Mouse (Mus musculus) neural tube, embryonic 13.5 days (tissue): Measurements from ENCODE around the gene Armc9. TPM values are rescaled to one million over a fixed set of nuclear protein-coding genes. Genes with fewer than 3 reads are reported as not detected.
A peak's percentile ranks its signal among the peaks of the same experiment; 100 is the strongest.

Experiments
- ATAC-seq: fragments of 200-750 bp; cut with Nextera tagmentation; 2 replicates; pipeline ENCODE4 v1.8.0; 2017; ENCODE audit warnings: low read depth, mild to moderate bottlenecking, moderate TSS enrichment, moderate library complexity
- H3K27ac ChIP-seq: fragments of 300-500 bp; sonication (generic); replicated peaks from 2 replicates; pipeline ENCODE4 v1.5.1; 2015; ENCODE audit warnings: moderate library complexity, mild to moderate bottlenecking, inconsistent platforms
- H3K27me3 ChIP-seq: fragments of 300-500 bp; sonication (generic); 2 replicates; pipeline ENCODE4 v1.6.1; 2015; ENCODE audit warnings: mild to moderate bottlenecking, inconsistent platforms
- H3K36me3 ChIP-seq: fragments of 300-500 bp; sonication (generic); 2 replicates; pipeline ENCODE4 v1.6.1; 2015; ENCODE audit warnings: mild to moderate bottlenecking, inconsistent platforms
- H3K4me1 ChIP-seq: fragments of 300-500 bp; sonication (generic); replicated peaks from 2 replicates; pipeline ENCODE4 v1.6.1; 2015; ENCODE audit warnings: inconsistent platforms
- H3K4me2 ChIP-seq: fragments of 300-500 bp; sonication (generic); 2 replicates; pipeline ENCODE4 v1.6.1; 2015; ENCODE audit warnings: inconsistent platforms, mild to moderate bottlenecking, moderate library complexity
- H3K4me3 ChIP-seq: fragments of 300-500 bp; sonication (generic); 2 replicates; pipeline ENCODE4 v1.5.1; 2015; ENCODE audit warnings: mild to moderate bottlenecking, inconsistent platforms
- H3K9ac ChIP-seq: fragments of 300-500 bp; sonication (generic); 2 replicates; pipeline ENCODE4 v1.6.1; 2015; ENCODE audit warnings: moderate library complexity, mild to moderate bottlenecking, inconsistent platforms
- H3K9me3 ChIP-seq: fragments of 300-500 bp; sonication (generic); 2 replicates; pipeline ENCODE4 v1.6.1; 2016; ENCODE audit warnings: inconsistent platforms
- WGBS: fragments of 180-500 bp; shearing (Covaris S2); methylation state at CpG from one replicate; pipeline ENCODE4 v1.1.7; 2015; 5-methylcytosine and 5-hydroxymethylcytosine counted together
- polyA plus RNA-seq: library from polyadenylated mRNA; unstranded; fragments of >200 nt; fragmentation: Nextera tagmentation; extraction: Ambion mirVana; gene quantifications from 2 replicates; pipeline ENCODE4 v1.2.1, GENCODE M21; 2015

The Armc9 gene
- polyA plus RNA-seq, result 28.9 and 32.9 TPM in 2 replicates

- WGBS, result 5% methylated on average over 40 of the region's 40 CpGs
- H3K4me1 ChIP-seq, result peaks cover 23% of the 10 kb centered on the region
- H3K9ac ChIP-seq, result peak within 1 kb of the TSS; percentile 90
- ATAC-seq, result peak; percentile 100
- no peaks in the 10 kb centered on the region for H3K9me3 ChIP-seq
- H3K4me3 ChIP-seq, result peak within 1 kb of the TSS; percentile 86
- no peaks in the 10 kb centered on the region for H3K27me3 ChIP-seq
- peaks cover 25% of the 10 kb centered on the region for H3K36me3 ChIP-seq
- H3K4me2 ChIP-seq, result peak within 1 kb of the TSS; percentile 70
- H3K27ac ChIP-seq, result peak within 1 kb of the TSS; percentile 84
Observed at GRCm38 (mm10) chr1:86154133-86154823, at the start of gene Armc9. Gene Armc9 (plus strand): TSS chr1:86154780.

DNA sequence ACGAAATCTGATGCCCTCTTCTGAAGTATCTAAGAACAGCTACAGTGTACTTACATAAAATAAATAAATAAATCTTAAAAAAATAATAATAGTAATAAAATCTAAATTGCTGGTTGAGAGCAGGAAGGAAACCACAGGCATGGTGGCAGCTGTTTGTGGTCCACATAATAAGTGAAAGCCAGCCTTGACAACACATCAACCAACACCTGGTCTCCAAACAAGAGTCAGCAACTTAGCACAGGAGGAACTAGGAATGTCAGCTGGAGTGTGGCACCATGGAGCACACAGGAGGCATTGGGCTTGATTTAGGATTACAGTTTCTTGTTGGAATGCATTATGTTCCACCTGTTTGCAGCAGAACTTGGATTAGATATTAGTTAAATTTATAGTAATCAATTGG lies 49.5 kb upstream of the Armc9 start:
- H3K9me3 ChIP-seq, result no peaks in the 10 kb centered on the region
- no peak for ATAC-seq
- no peak overlapping the region for H3K4me2 ChIP-seq
- H3K27me3 ChIP-seq, result no peaks in the 10 kb centered on the region
- H3K4me1 ChIP-seq, result no peaks in the 10 kb centered on the region
- H3K4me3 ChIP-seq, result no peak overlapping the region
- H3K27ac ChIP-seq, result no peak overlapping the region
- no peak overlapping the region for H3K9ac ChIP-seq
- H3K36me3 ChIP-seq, result peaks cover 12% of the 10 kb centered on the region; the same call in 1 of the 2 replicates
- WGBS, result 96% methylated on average over 1 of the region's 1 CpGs

DNA sequence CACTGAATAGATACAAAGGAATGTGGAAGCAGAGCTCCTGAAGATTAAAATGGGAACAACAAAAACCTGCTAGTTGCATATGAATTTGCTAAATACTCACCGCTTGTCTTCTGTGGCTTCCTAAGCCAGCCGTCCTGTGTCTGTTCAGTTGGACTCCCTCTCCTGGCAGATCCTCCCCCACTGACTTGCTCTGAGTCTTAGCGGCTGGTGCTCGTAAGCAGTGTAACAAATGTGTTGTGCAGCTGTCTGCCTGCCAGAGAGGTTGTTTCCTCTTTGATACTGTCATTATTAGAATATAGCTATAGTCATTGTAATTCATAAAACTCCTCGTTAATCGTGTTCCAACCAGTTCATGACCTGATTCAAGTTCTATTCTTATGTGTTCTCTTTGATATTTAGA lies 42.8 kb upstream of the Armc9 start, which contains the start of gene Htr2b:
TSS of gene Htr2b (minus strand) at position 192 of the 400 bp plus-strand sequence.
- WGBS, result 65% methylated on average over 6 of the region's 6 CpGs
- 0 out of 2 replicates have a peak, but pooled peaks cover 5% of the 10 kb centered on the region for H3K4me1 ChIP-seq
- no peaks in the 10 kb centered on the region for H3K27me3 ChIP-seq
- peaks cover 5% of the 10 kb centered on the region for H3K36me3 ChIP-seq
- H3K9ac ChIP-seq, result no peak within 1 kb of the TSS
- no peak within 1 kb of the TSS for H3K4me3 ChIP-seq
- no peak for ATAC-seq
- no peak within 1 kb of the TSS for H3K4me2 ChIP-seq
- H3K27ac ChIP-seq, result no peak within 1 kb of the TSS
- H3K9me3 ChIP-seq, result no peaks in the 10 kb centered on the region

DNA sequence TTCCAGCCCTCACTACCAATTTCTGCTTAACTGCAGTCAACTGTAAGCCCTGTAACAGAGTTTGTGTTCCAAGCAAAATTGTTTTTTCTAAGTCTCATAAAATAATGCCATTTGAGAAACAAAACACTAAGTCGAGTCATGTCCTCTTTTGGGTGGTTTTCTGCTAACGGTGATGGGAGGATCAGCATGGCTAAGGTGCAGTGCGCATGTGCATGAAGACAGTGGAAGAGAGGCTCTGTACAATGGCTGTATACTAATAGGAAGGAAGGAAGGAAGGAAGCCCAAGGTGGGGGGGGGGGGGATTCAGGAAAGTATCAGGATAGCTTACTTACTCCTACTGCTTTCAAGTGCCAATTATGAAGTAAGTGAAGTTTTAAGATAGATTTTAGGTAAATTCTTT lies 40.4 kb upstream of the Armc9 start:
- H3K9me3 ChIP-seq, result no peaks in the 10 kb centered on the region
- H3K9ac ChIP-seq, result no peak overlapping the region
- 96% methylated on average over 3 of the region's 3 CpGs for WGBS
- no peak overlapping the region for H3K27ac ChIP-seq
- no peaks in the 10 kb centered on the region for H3K27me3 ChIP-seq
- no peak for ATAC-seq
- no peak overlapping the region for H3K4me3 ChIP-seq
- 0 out of 2 replicates have a peak, but pooled peaks cover 5% of the 10 kb centered on the region for H3K4me1 ChIP-seq
- no peak overlapping the region for H3K4me2 ChIP-seq
- H3K36me3 ChIP-seq, result peaks cover 25% of the 10 kb centered on the region

GRCm38 (mm10) chr1:86119549-86119948 lies 35.0 kb upstream of the Armc9 start:
- Histone ChIP-seq H3K4me3 (no peak overlapping the region), H3K9ac (no peak overlapping the region), H3K4me2 (no peak overlapping the region), H3K9me3 (no peaks in the 10 kb centered on the region), H3K27me3 (no peaks in the 10 kb centered on the region), H3K27ac (no peak overlapping the region), H3K4me1 (no peaks in the 10 kb centered on the region), H3K36me3 (peaks cover 65% of the 10 kb centered on the region)
- WGBS, result 90% methylated on average over 4 of the region's 4 CpGs
- no peak for ATAC-seq

DNA sequence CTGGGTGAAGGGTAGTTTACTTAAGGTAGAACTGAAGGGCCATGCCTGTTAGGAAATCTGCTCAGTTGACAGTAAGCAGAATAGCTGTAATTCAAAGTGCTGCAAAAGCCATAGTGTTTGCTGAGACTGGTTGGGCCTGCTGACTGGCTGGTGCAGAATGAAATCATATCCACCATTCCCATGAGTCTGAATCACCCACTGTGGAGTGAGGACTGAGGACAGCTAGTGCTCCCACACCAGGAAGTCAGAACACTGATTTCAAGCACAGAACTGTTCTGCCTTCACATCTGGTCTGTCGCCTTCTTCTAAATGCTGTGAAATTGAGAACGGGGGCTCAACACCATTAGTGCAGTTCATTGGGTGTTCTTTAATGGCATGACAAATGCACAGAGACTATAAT lies 28.5 kb upstream of the Armc9 start:
- Histone ChIP-seq H3K36me3 (peaks cover 82% of the 10 kb centered on the region), H3K4me2 (no peak overlapping the region), H3K27me3 (no peaks in the 10 kb centered on the region), H3K4me1 (no peaks in the 10 kb centered on the region), H3K27ac (no peak overlapping the region), H3K9me3 (no peaks in the 10 kb centered on the region), H3K9ac (no peak overlapping the region), H3K4me3 (no peak overlapping the region)
- no peak for ATAC-seq
- WGBS, result 92% methylated on average over 2 of the region's 2 CpGs

GRCm38 (mm10) chr1:86133337-86133736 lies 21.2 kb upstream of the Armc9 start, which contains the start of gene Gm21972:
Gene Gm21972 (plus strand): TSS chr1:86133637.
- H3K27ac ChIP-seq, result no peak within 1 kb of the TSS

GRCm38 (mm10) chr1:86135315-86135714 lies 19.3 kb upstream of the Armc9 start:
- H3K27ac ChIP-seq, result no peak overlapping the region
- WGBS, result 91% methylated on average over 6 of the region's 6 CpGs
- H3K4me2 ChIP-seq, result no peak overlapping the region
- H3K4me3 ChIP-seq, result no peak overlapping the region
- H3K27me3 ChIP-seq, result no peaks in the 10 kb centered on the region
- peaks cover 86% of the 10 kb centered on the region for H3K36me3 ChIP-seq
- no peak overlapping the region for H3K9ac ChIP-seq
- H3K4me1 ChIP-seq, result no peaks in the 10 kb centered on the region
- no peak for ATAC-seq
- no peaks in the 10 kb centered on the region for H3K9me3 ChIP-seq

More at GRCm38 (mm10) chr1:86133337-86133736, 21.2 kb upstream of the Armc9 start, which contains the start of gene Gm21972:
- Histone ChIP-seq H3K4me1 (no peaks in the 10 kb centered on the region), H3K9ac (no peak within 1 kb of the TSS), H3K27me3 (no peaks in the 10 kb centered on the region), H3K9me3 (no peaks in the 10 kb centered on the region), H3K36me3 (peaks cover 85% of the 10 kb centered on the region), H3K4me3 (no peak within 1 kb of the TSS), H3K4me2 (no peak within 1 kb of the TSS)
- 96% methylated on average over 4 of the region's 4 CpGs for WGBS
- no peak for ATAC-seq

DNA sequence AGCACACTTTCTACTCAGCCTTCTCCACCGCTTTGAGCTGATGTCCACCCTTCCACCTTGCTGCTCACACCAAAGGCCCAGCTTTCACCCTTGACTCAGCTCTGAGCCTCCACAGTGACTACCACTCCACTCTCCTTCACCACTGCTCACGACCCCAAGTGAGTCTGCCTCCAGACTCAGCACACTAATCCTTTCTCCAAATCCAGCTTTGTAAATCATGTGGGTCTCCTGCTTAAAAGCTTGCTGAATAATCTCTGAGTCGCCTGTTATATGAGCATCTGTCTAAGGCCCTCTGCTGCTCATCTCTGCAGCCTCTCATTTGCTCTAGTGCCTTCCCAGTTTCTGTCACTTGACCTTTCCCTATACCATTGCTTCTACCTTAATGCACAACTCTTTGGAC lies 13.5 kb upstream of the Armc9 start:
- Histone ChIP-seq H3K4me3 (no peak overlapping the region), H3K27ac (no peak overlapping the region), H3K27me3 (no peaks in the 10 kb centered on the region), H3K4me2 (no peak overlapping the region), H3K36me3 (peaks cover 56% of the 10 kb centered on the region), H3K4me1 (no peaks in the 10 kb centered on the region), H3K9me3 (no peaks in the 10 kb centered on the region), H3K9ac (no peak overlapping the region)
- ATAC-seq, result no peak
- WGBS, result 95% methylated on average over 3 of the region's 3 CpGs

- ATAC-seq, result no peak
- no peak overlapping the region for H3K4me2 ChIP-seq
- H3K36me3 ChIP-seq, result peaks cover 37% of the 10 kb centered on the region
- H3K27me3 ChIP-seq, result no peaks in the 10 kb centered on the region
- WGBS, result 87% methylated on average over 4 of the region's 4 CpGs
- H3K4me1 ChIP-seq, result no peaks in the 10 kb centered on the region
- H3K27ac ChIP-seq, result no peak overlapping the region
- H3K4me3 ChIP-seq, result no peak overlapping the region
- no peaks in the 10 kb centered on the region for H3K9me3 ChIP-seq
- no peak overlapping the region for H3K9ac ChIP-seq
Observed at GRCm38 (mm10) chr1:86143165-86143564, 11.4 kb upstream of the Armc9 start.

DNA sequence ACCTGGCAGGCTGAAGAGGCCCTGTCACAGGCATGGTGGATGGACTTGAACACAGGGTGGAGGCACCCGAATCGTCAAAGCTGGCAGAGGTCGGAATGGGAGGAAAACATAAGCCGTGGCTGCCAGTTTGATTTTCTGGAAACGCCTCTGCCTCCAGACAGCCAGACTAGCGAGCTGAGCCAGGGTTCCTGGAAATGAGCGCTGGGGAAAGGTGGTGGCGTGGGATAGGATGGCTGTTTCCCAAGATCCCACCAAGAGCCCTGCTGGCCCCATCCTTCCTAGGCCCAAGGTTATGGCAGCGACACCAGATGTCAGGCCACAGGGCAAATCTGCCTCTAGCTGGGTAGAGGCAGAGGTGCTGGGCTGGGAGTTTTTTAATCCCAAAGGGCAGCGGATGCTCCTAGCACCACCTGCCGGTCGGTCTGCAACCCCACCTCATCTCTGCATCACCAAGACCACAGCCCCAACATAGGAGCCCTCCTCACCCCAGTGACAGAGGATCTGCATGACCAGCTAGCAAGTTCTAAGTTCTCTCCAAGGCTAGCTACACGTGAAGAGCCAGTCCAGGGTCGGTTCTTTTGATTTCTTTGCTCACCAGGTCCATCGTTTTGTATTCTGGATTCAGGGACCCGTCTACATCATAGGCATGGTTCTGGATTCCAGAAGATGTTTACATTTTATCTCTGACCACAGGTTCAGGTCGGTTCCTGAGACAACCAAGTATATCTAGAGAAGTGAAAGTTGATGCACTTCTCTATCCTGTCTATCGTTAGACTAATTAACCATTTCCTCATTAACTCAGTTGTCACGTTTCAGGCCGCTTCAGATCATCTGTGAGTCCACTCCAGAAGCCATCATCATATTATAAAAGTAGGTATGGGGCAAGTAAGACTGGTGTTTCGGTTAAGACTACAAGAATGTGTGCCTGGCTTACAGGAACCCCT lies 10.3 kb upstream of the Armc9 start:
- no peaks in the 10 kb centered on the region for H3K27me3 ChIP-seq
- no peak overlapping the region for H3K27ac ChIP-seq
- H3K4me1 ChIP-seq, result no peaks in the 10 kb centered on the region
- no peak overlapping the region for H3K9ac ChIP-seq
- no peak for ATAC-seq
- no peak overlapping the region for H3K4me2 ChIP-seq
- peaks cover 27% of the 10 kb centered on the region for H3K36me3 ChIP-seq
- no peak overlapping the region for H3K4me3 ChIP-seq
- no peaks in the 10 kb centered on the region for H3K9me3 ChIP-seq
- 80% methylated on average over 21 of the region's 21 CpGs for WGBS

GRCm38 (mm10) chr1:86146293-86146692 lies 8.3 kb upstream of the Armc9 start:
- Histone ChIP-seq H3K9me3 (no peaks in the 10 kb centered on the region), H3K27me3 (no peaks in the 10 kb centered on the region), H3K4me3 (no peak overlapping the region), H3K27ac (no peak overlapping the region), H3K36me3 (peaks cover 8% of the 10 kb centered on the region; the same call in 1 of the 2 replicates), H3K4me2 (no peak overlapping the region), H3K4me1 (no peaks in the 10 kb centered on the region), H3K9ac (no peak overlapping the region)
- WGBS, result 81% methylated on average over 5 of the region's 5 CpGs
- ATAC-seq, result no peak
